In the genomic region with DNA sequence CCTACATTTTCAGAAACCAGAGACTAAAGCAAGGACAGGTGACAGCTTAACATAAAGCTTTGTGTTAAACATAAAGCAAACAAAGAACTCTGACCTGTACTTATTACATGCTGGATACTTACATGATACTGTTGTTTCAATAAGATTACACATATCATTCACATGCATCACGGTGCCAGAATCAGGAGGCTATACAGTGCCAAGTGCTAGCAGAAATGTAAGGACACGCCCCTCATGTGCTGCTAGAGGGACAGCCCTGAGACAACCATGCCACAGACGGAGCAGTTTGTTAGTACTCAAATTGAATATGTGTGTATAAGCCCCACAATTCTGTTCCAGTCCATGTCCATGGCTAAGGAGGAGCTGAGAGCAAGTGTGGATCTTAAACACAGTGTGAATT, we compare ENCODE assay signal across 21 mouse cellular contexts.
"Had no signal": no experiment of that assay in that cellular context is flagged by ENCODE, and none has a peak within 500 bp of the region (broad histone marks: within the 10 kb centered on the region; RNA-seq: fewer than 3 reads in every experiment).

No protein-coding gene starts in this region.

- DNase-seq: cerebellum, adult 2 months; cerebellum, adult 8-10 months; cerebellum, adult 9-10 months; cerebellum, adult 9-11 months; cerebellum, postnatal 10 days; cerebellum, postnatal 14 days; cerebellum, postnatal 25 days; cerebellum, postnatal 36 days; embryo, embryonic 11 days; forebrain, postnatal 0 days; gastrocnemius, adult 2 months; gastrocnemius, postnatal 10 days; gastrocnemius, postnatal 14 days; gastrocnemius, postnatal 25 days; gastrocnemius, postnatal 36 days; heart, adult 18-20 months; heart, adult 2 months had no signal

- ATAC-seq: forebrain, embryonic 13.5 days; forebrain, embryonic 14.5 days; forebrain, embryonic 15.5 days; forebrain, embryonic 16.5 days; forebrain, postnatal 0 days had no signal
